Mouse (Mus musculus): ENCODE results near the gene Smagp.

Smagp gene

DNA sequence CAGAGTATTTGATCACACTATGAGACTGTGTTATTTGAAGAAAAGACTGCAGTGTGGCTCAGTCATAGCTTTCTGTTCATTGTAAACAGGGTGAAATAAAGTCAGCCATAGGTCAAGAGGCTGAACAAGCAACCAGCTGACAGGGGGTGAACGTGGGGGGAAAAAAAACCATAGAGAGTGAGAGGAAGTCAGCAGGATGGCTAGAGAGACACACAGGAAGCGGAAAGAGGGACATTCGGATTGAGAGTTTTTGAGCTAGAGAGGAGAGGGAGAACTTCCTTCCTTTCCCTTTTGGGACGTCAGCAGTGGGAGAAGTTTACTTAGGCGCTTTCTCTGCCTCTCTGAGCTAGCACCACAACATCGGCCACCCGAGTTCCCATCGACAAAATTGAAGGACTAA is 46.3 kb downstream of the Smagp start:
- DNase-seq (ENCODE audit: low spot score): no peak

DNA sequence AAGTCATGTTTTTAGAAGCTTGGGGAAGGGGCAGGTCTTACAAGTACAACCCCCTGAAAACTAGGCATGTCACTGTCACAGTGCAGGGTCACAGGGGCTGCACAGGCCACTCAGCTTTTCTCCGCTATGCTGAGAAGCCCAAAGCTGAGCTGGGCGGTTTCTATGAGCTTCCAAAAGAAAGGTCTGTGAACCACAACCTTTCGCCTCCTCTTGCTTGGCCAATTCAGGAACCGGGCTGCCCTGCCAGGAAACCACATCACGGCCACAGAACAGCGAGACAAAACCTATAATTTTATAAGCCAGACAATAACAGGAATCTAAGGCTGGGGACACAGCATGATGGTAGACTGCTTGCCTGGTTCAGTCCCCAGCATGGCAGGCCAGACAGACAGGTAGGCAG is 48.4 kb downstream of the Smagp start:
- no peak for DNase-seq (ENCODE audit: low spot score)

DNA sequence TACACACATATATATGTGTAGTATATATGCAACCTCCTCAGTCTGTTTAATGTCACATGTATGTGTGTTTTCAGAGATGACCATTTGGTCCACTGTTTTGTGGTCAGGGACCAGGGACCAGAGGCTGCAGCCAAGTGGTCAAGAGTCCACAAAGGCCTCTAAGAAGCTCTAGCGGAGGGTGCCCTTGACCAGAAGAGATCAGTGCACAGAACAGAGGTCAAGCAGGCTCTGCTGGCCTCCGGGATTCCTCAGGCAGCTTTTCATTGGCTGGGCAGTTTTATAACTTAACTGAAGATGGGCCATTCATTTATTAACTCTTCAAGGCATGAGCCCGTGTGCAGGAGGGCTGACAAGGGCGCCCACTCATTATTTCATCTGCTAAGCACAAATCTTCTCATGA is 49.6 kb downstream of the Smagp start:
- no peak for DNase-seq (ENCODE audit: low spot score)

DNA sequence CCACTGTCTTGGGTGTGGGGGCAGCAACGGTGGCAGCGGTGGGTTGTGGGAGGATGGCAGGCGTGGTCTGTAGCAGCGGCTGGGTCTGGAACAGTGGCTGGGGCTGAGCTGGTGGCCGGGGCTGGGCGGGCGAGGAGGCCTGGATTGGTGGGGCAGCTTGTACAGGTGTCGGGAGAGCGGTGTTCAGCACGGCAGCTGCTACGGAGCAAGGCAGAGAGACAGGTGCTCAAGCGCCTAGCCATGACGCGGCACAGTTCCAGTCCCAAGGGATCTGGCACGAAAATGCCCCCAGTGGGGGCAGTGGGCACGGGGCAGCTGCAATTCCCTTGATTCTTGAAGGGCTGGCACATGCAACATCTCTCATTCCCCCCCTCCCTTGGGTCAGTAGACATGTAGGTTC is 50.8 kb downstream of the Smagp start:
- no peak for DNase-seq (ENCODE audit: low spot score)

DNA sequence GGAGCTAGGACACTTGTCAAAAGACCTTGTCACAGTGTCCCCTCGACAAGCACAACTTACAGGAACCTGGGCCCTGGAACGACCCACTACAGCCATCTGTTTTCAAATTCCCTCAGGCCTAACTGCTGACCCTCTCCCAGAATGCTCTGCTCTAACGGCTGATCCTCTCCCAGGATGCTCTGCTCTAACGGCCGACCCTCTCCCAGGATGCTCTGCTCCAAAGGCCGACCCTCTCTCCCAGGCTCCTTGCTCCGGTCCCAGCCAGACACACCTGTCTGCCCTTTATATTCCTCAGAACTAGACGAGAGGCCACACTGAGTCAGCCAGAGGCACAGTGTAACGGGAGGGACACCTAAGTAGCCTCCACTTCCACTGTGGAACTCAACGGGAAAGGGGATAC is 56.6 kb downstream of the Smagp start:
- no peak for DNase-seq (ENCODE audit: low spot score)

DNA sequence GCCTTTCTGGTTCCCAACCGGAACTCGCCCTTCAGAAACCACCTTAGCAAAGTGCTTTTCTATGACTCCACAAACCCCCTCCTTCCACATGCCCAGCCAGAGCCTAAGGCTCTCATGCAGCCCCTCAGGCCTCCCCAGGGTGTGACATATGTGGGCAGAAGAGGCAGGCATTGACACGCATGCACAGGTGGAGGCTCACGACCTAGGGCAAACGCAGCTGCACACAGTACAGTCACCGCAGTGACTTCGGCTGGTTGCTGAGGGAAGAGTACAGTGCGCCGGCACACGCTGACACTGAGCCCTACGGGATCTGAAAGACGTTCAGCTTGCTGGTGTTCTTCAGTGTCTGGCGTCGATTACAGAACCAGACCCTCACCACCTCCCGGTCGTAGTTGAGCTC is 58.8 kb downstream of the Smagp start:
- DNase-seq (ENCODE audit: low spot score): no peak

DNA sequence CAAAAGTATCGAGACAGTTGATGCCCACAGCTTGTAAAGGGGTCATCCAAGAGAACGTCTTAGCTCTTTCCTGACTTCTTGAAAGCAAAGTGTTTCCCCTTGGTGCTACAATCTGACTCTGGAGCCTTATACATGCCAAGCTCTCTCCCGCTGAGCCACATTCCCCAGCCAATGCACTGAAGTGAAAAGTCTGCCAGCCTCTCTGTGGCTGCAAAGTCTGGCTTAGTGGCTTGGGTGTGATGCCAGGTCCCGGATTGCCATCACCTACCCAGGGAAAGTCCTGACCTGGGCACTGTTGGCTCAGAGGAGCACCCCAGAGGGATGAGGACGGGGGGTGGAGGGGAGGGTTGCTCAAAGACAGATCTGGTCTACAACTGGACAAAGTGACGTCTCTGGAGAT is 59.9 kb downstream of the Smagp start:
- DNase-seq (ENCODE audit: low spot score): no peak

DNA sequence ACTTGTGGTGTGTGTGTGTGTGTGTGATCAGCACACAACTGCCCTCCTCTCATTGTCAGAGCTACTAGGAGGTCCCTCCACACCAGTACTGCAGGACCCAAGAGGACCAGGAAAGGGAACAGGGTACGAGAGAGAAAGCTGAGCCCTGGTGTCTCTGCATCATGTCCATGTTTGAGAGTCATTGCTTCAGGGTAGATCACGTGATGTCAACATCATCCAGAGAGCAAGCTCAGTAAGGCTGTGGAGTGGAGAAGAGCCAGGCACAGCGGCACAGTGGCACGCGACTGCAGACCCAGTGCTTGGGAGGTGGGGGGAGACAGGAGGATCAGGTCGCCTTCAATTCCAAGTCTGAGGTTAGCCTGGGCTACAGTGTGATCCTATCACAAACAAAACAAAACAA is 60.3 kb downstream of the Smagp start:
- no peak for DNase-seq (ENCODE audit: low spot score)

DNA sequence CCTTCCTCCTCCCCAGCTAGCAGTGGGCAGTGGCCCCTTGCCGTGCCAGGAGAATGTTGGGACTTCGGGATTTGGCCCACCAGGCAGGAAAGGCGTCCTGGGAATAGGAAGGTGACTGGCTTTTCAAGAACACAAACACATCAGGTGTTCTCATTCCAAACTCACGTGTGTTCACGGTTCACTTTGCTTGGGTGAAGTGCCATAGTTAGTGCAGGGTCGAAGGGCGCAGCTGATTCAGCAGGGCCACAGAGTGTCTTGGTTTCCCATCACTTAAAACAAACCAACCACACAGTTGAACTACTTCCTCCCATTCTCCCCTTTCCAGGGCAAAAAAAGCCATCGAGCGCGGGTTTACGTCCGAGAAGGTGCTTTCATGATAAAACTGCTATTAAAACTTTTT is 61.4 kb downstream of the Smagp start:
- no peak for DNase-seq (ENCODE audit: low spot score)

DNA sequence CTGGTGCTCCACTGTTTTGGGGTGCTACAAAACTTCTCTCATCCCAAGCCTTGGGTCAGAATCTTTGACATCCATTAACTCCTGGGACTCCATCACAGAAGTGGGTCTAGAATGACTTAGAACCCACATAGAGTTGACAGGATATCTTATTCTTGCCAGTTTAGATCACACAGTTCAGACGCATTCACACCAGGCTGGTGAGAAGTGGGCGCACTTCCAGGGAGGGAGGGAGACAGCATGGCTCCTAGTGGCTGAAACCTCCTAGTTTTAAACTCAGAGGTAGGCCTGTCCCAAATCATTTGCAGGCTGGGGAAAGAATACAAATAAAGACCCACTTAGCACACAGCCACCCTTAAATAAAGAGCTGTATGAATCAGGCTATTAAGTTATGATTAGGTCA is 62.4 kb downstream of the Smagp start:
- DNase-seq (ENCODE audit: low spot score): no peak

DNA sequence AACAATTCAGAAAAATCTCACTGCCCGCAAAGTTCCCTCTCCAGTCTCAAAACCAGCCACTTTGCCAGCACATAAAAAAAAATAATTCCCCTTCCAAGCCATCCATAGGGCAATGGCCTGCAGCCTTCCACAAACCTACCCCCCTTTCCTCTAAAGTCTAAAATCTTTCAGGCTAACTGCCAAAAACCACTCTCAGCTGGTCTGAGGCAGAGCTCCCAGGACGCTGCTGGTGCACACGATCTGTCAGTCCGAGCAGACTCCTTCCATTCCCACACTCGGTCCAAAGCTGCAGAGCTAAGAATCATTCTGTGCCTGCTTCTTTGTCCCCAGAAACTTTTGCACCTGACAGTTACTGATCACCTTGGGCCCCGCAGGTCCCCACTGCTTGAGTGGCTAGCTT is 62.8 kb downstream of the Smagp start:
- no peak for DNase-seq (ENCODE audit: low spot score)

Measured in T-cell, adult 2 months (primary cell).